Mouse (Mus musculus) MEL (cell line): ENCODE data around the gene Tex46. TPM values are rescaled to one million over a fixed set of nuclear protein-coding genes. Genes with fewer than 3 reads are reported as not detected.

Experiments used
- DNase-seq: peaks from one replicate; pipeline ENCODE4 v3.0.0; 2011; ENCODE audit warnings: low read depth, low spot score
- H3K27ac ChIP-seq: 2 replicates; pipeline ENCODE4 v1.5.1; 2012; ENCODE audit warnings: low read depth, mild to moderate bottlenecking, control low read depth, low read length, moderate library complexity; ENCODE audit not compliant: control insufficient read depth
- H3K27me3 ChIP-seq, 2 experiments: fragments of 150-350 bp in 1 of 2; sonication (generic) in 1 of 2; 2 replicates each; pipeline ENCODE4 v1.6.1; 2012; ENCODE audit warnings: low read length in 2 of 2, mild to moderate bottlenecking in 2 of 2, improper control_type of control experiment in 1 of 2, moderate library complexity in 1 of 2; ENCODE audit not compliant: insufficient read depth in 2 of 2, control insufficient read depth in 1 of 2
- H3K36me3 ChIP-seq, 2 experiments: 2 replicates each; pipeline ENCODE4 v1.6.1; 2012 to 2014; ENCODE audit warnings: low read length in 2 of 2, improper control_type of control experiment in 1 of 2, inconsistent platforms in 1 of 2, mild to moderate bottlenecking in 1 of 2; ENCODE audit not compliant: insufficient read depth in 2 of 2, control insufficient read depth in 1 of 2
- H3K4me1 ChIP-seq, 2 experiments: fragments of 150-350 bp in 1 of 2; sonication (generic) in 1 of 2; 2 replicates each; pipeline ENCODE4 v1.6.1; 2012; ENCODE audit warnings: low read length in 2 of 2, improper control_type of control experiment in 1 of 2, mild to moderate bottlenecking in 1 of 2; ENCODE audit not compliant: insufficient read depth in 2 of 2, control insufficient read depth in 1 of 2
- H3K4me3 ChIP-seq, 2 experiments: fragments of 150-350 bp in 1 of 2; sonication (generic) in 1 of 2; 2 replicates each; pipeline ENCODE4 v1.5.1; 2012; ENCODE audit warnings: low read depth in 2 of 2, low read length in 2 of 2, mild to moderate bottlenecking in 2 of 2, moderate library complexity in 2 of 2, control low read depth in 1 of 2, improper control_type of control experiment in 1 of 2; ENCODE audit not compliant: control insufficient read depth in 1 of 2, insufficient read depth in 1 of 2
- H3K79me2 ChIP-seq: 2 replicates; pipeline ENCODE4 v1.6.1; 2012; ENCODE audit warnings: mild to moderate bottlenecking, low read length, moderate library complexity; ENCODE audit not compliant: control insufficient read depth, poor library complexity, insufficient read depth
- H3K9ac ChIP-seq: 2 replicates; pipeline ENCODE4 v1.6.1; 2012; ENCODE audit warnings: low read depth, mild to moderate bottlenecking, control low read depth, low read length, moderate library complexity; ENCODE audit not compliant: control insufficient read depth, poor library complexity, severe bottlenecking
- H3K9me3 ChIP-seq: fragments of 150-350 bp; sonication (generic); replicated peaks from 2 replicates; pipeline ENCODE4 v1.6.1; 2012; ENCODE audit warnings: mild to moderate bottlenecking, low read length, improper control_type of control experiment, moderate library complexity; ENCODE audit not compliant: insufficient read depth
- BHLHE40 ChIP-seq: IDR thresholded peaks from 2 replicates; pipeline ENCODE4 v1.6.1; 2012; ENCODE audit warnings: low read depth, mild to moderate bottlenecking, inconsistent platforms, low read length, improper control_type of control experiment, borderline replicate concordance
- CHD1 ChIP-seq: IDR thresholded peaks from 2 replicates; pipeline ENCODE4 v1.6.1; 2012; ENCODE audit warnings: low read depth, mild to moderate bottlenecking, inconsistent platforms, low read length, improper control_type of control experiment
- CHD2 ChIP-seq: IDR thresholded peaks from 2 replicates; pipeline ENCODE4 v1.6.1; 2011; ENCODE audit warnings: low read length, improper control_type of control experiment
- CTCF ChIP-seq, 3 experiments: IDR thresholded peaks in 2 of 3; conservative IDR thresholded peaks in 1 of 3; 2 replicates each; pipeline ENCODE4 v1.5.1; 2011 to 2012; ENCODE audit warnings: low read length in 3 of 3, low read depth in 2 of 3, mild to moderate bottlenecking in 2 of 3, improper control_type of control experiment in 1 of 3, inconsistent platforms in 1 of 3, mixed read lengths in 1 of 3, moderate library complexity in 1 of 3; ENCODE audit not compliant: control insufficient read depth in 1 of 3, insufficient read depth in 1 of 3, poor library complexity in 1 of 3, severe bottlenecking in 1 of 3
- E2F4 ChIP-seq: IDR thresholded peaks from 2 replicates; pipeline ENCODE4 v1.6.1; 2011; ENCODE audit warnings: low read depth, low read length, improper control_type of control experiment, borderline replicate concordance
- ELF1 ChIP-seq: IDR thresholded peaks from 2 replicates; pipeline ENCODE4 v1.6.1; 2014; ENCODE audit warnings: low read depth, mild to moderate bottlenecking, inconsistent platforms, low read length, improper control_type of control experiment, moderate library complexity
- EP300 ChIP-seq, 2 experiments: IDR thresholded peaks; 2 replicates each; pipeline ENCODE4 v1.6.1; 2011; ENCODE audit warnings: improper control_type of control experiment in 2 of 2, low read length in 2 of 2, low read depth in 1 of 2, mild to moderate bottlenecking in 1 of 2
- ETS1 ChIP-seq: IDR thresholded peaks from 2 replicates; pipeline ENCODE4 v1.6.1; 2012; ENCODE audit warnings: low read depth, mild to moderate bottlenecking, inconsistent platforms, low read length, improper control_type of control experiment, moderate library complexity
- GABPA ChIP-seq: IDR thresholded peaks from 2 replicates; pipeline ENCODE4 v1.6.1; 2012; ENCODE audit warnings: low read depth, mild to moderate bottlenecking, inconsistent platforms, low read length, improper control_type of control experiment, moderate library complexity
- GATA1 ChIP-seq: IDR thresholded peaks from 2 replicates; pipeline ENCODE4 v1.6.1; 2011; ENCODE audit warnings: low read depth, low read length, improper control_type of control experiment
- HCFC1 ChIP-seq: IDR thresholded peaks from 2 replicates; pipeline ENCODE4 v1.6.1; 2012; ENCODE audit warnings: low read depth, mild to moderate bottlenecking, inconsistent platforms, low read length, improper control_type of control experiment, moderate library complexity
- JUND ChIP-seq: IDR thresholded peaks from 2 replicates; pipeline ENCODE4 v1.6.1; 2011; ENCODE audit warnings: low read depth, mild to moderate bottlenecking, improper control_type of control experiment, low read length
- KAT2A ChIP-seq: conservative IDR thresholded peaks from 2 replicates; pipeline ENCODE4 v1.6.1; 2012; ENCODE audit warnings: low read depth, low read length, improper control_type of control experiment, inconsistent platforms
- MAX ChIP-seq: IDR thresholded peaks from 2 replicates; pipeline ENCODE4 v1.6.1; 2011; ENCODE audit warnings: low read length, improper control_type of control experiment
- MAZ ChIP-seq: IDR thresholded peaks from 2 replicates; pipeline ENCODE4 v1.6.1; 2012; ENCODE audit warnings: low read depth, mild to moderate bottlenecking, inconsistent platforms, low read length, improper control_type of control experiment
- MEF2A ChIP-seq: IDR thresholded peaks from 2 replicates; pipeline ENCODE4 v1.6.1; 2014; ENCODE audit warnings: low read depth, mild to moderate bottlenecking, inconsistent platforms, low read length, improper control_type of control experiment; ENCODE audit not compliant: poor library complexity, insufficient replicate concordance, severe bottlenecking; ENCODE audit errors: extremely low read depth
- MYB ChIP-seq: IDR thresholded peaks from 2 replicates; pipeline ENCODE4 v1.6.1; 2011; ENCODE audit warnings: mild to moderate bottlenecking, low read depth, low read length, improper control_type of control experiment
- MYC ChIP-seq: IDR thresholded peaks from 2 replicates; pipeline ENCODE4 v1.6.1; 2011; ENCODE audit warnings: low read depth, mild to moderate bottlenecking, low read length, improper control_type of control experiment, moderate library complexity
- NELFE ChIP-seq: IDR thresholded peaks from 2 replicates; pipeline ENCODE4 v1.6.1; 2011; ENCODE audit warnings: low read depth, low read length, improper control_type of control experiment
- NRF1 ChIP-seq: IDR thresholded peaks from 2 replicates; pipeline ENCODE4 v1.6.1; 2014; ENCODE audit warnings: low read depth, mild to moderate bottlenecking, inconsistent platforms, low read length, improper control_type of control experiment, moderate library complexity; ENCODE audit not compliant: poor library complexity, insufficient read depth, severe bottlenecking
- POLR2A ChIP-seq, 2 experiments: IDR thresholded peaks; 2 replicates each; pipeline ENCODE4 v1.6.1; 2011 to 2012; ENCODE audit warnings: low read length in 2 of 2, mild to moderate bottlenecking in 2 of 2, control low read depth in 1 of 2, improper control_type of control experiment in 1 of 2, low read depth in 1 of 2, moderate library complexity in 1 of 2; ENCODE audit not compliant: control insufficient read depth in 1 of 2, insufficient read depth in 1 of 2, poor library complexity in 1 of 2
- POLR2AphosphoS2 ChIP-seq: IDR thresholded peaks from 2 replicates; pipeline ENCODE4 v1.6.1; 2011; ENCODE audit warnings: low read length, improper control_type of control experiment
- POLR2AphosphoS5 ChIP-seq: IDR thresholded peaks from 2 replicates; pipeline ENCODE4 v1.6.1; 2012; ENCODE audit warnings: low read depth, borderline replicate concordance, mild to moderate bottlenecking, inconsistent platforms, low read length, moderate library complexity, mixed read lengths
- RAD21 ChIP-seq: IDR thresholded peaks from 2 replicates; pipeline ENCODE4 v1.6.1; 2011; ENCODE audit warnings: mild to moderate bottlenecking, low read depth, low read length, improper control_type of control experiment
- RCOR1 ChIP-seq: IDR thresholded peaks from 2 replicates; pipeline ENCODE4 v1.6.1; 2012; ENCODE audit warnings: low read depth, mild to moderate bottlenecking, inconsistent platforms, low read length, improper control_type of control experiment
- SIN3A ChIP-seq: IDR thresholded peaks from 2 replicates; pipeline ENCODE4 v1.6.1; 2012; ENCODE audit warnings: low read length, improper control_type of control experiment, inconsistent platforms
- SMC3 ChIP-seq: IDR thresholded peaks from 2 replicates; pipeline ENCODE4 v1.6.1; 2011; ENCODE audit warnings: low read depth, low read length, improper control_type of control experiment
- TAL1 ChIP-seq: IDR thresholded peaks from 2 replicates; pipeline ENCODE4 v1.6.1; 2012; ENCODE audit warnings: mild to moderate bottlenecking, inconsistent platforms, low read length, moderate library complexity, mixed read lengths
- TBP ChIP-seq: IDR thresholded peaks from 2 replicates; pipeline ENCODE4 v1.8.0; 2011; ENCODE audit warnings: low read depth, low read length, improper control_type of control experiment
- TCF12 ChIP-seq: IDR thresholded peaks from 2 replicates; pipeline ENCODE4 v1.6.1; 2014; ENCODE audit warnings: low read depth, mild to moderate bottlenecking, inconsistent platforms, low read length, improper control_type of control experiment, moderate library complexity
- UBTF ChIP-seq: IDR thresholded peaks from 2 replicates; pipeline ENCODE4 v1.6.1; 2012; ENCODE audit warnings: low read depth, mild to moderate bottlenecking, inconsistent platforms, low read length, improper control_type of control experiment, moderate library complexity, borderline replicate concordance; ENCODE audit not compliant: insufficient read depth
- USF1 ChIP-seq: IDR thresholded peaks from 2 replicates; pipeline ENCODE4 v1.6.1; 2014; ENCODE audit warnings: low read depth, mild to moderate bottlenecking, inconsistent platforms, low read length, improper control_type of control experiment, moderate library complexity
- USF2 ChIP-seq, 2 experiments: IDR thresholded peaks; 2 replicates each; pipeline ENCODE4 v1.6.1; 2011 to 2012; ENCODE audit warnings: improper control_type of control experiment in 2 of 2, low read length in 2 of 2, borderline replicate concordance in 1 of 2, inconsistent platforms in 1 of 2, low read depth in 1 of 2, mild to moderate bottlenecking in 1 of 2; ENCODE audit not compliant: insufficient read depth in 1 of 2
- ZC3H11A ChIP-seq: IDR thresholded peaks from 2 replicates; pipeline ENCODE4 v1.6.1; 2012; ENCODE audit warnings: low read depth, mild to moderate bottlenecking, inconsistent platforms, low read length, improper control_type of control experiment
- ZKSCAN1 ChIP-seq: IDR thresholded peaks from 2 replicates; pipeline ENCODE4 v1.6.1; 2012; ENCODE audit warnings: low read depth, mild to moderate bottlenecking, inconsistent platforms, low read length, improper control_type of control experiment, moderate library complexity
- ZMIZ1 ChIP-seq: IDR thresholded peaks from 2 replicates; pipeline ENCODE4 v1.6.1; 2012; ENCODE audit warnings: low read depth, mild to moderate bottlenecking, inconsistent platforms, low read length, improper control_type of control experiment, moderate library complexity
- ZNF384 ChIP-seq: IDR thresholded peaks from 2 replicates; pipeline ENCODE4 v1.6.1; 2012; ENCODE audit warnings: low read depth, mild to moderate bottlenecking, inconsistent platforms, low read length, improper control_type of control experiment
- polyA plus RNA-seq, 2 experiments: library from polyadenylated mRNA; stranded (reverse) in 1 of 2; unstranded in 1 of 2; fragments of >175 nt in 1 of 2; fragments of >200 nt in 1 of 2; gene quantifications; 2 replicates each; pipeline versions ENCODE4 v1.2.1 to v1.2.4; 2012; ENCODE audit warnings: low replicate concordance in 2 of 2, low read depth in 1 of 2; ENCODE audit not compliant: insufficient read length in 2 of 2, insufficient read depth in 1 of 2, missing spikeins in 1 of 2
- total RNA-seq: library from RNA; depleted of rRNA; stranded (reverse); fragments of 300-350 nt; gene quantifications from 2 replicates; pipeline ENCODE4 v1.2.3, GENCODE M21; 2012

The Tex46 gene
- total and polyA plus RNA-seq, 3 experiments, result not detected

DNA sequence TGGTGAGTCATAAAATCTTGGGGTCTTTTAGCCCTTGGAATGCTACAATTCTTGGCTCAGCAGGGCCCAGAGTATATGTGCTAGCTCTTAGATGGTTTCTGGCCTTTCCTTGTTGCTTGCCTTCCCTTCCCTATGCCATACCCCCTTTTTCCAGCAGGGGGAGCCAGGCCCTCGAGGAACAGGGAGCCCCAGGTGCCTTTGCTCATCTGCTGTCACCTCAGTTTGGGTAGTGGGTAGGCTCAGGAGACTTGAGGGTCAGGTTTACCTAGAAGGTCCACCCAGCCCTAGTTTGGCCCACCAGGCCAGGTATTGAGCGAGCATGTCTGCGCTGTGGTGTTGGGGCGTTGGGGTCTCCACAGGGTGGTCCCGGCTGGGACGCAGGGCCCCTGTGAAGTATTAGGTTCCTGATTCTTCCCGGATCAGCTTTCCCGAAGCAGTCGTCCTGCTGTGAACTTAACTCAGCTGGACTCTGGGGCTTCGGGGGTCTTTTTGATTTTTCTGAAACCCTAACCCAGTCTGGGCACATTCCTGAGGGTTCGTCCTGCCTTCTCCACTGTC, 38.8 kb downstream of the Tex46 start:
- Histone ChIP-seq H3K9ac (peak overlapping the region; percentile 13), H3K4me1 (peaks cover 0 to 14% of the 10 kb centered on the region in 2 experiments; a peak in 2 of 4 replicates), H3K27me3 (no peaks in the 10 kb centered on the region), H3K4me3 (peak overlapping the region; percentile 43 to 54), H3K36me3 (peaks cover 0 to under 1% of the 10 kb centered on the region in 2 experiments; a peak in 2 of 4 replicates), H3K79me2 (peaks cover 2% of the 10 kb centered on the region; the same call in 1 of the 2 replicates), H3K27ac (no peak overlapping the region), H3K9me3 (no peaks in the 10 kb centered on the region)
- DNase-seq, result peak; percentile 88
- no peak for TF ChIP-seq UBTF
- TF ChIP-seq E2F4, result no peak
- TF ChIP-seq GATA1, result no peak
- no peak for TF ChIP-seq TBP
- no peak for TF ChIP-seq ETS1
- no peak for TF ChIP-seq EP300 (IDR thresholded peaks at IDR 0.05; ENCODE audit: low read depth in 1 of 2, low read length in 2 of 2)
- no peak for TF ChIP-seq MAX
- TF ChIP-seq MYB, result no peak
- TF ChIP-seq JUND, result no peak
- TF ChIP-seq HCFC1, result no peak
- TF ChIP-seq MYC, result no peak
- no peak for TF ChIP-seq BHLHE40
- TF ChIP-seq POLR2A (IDR thresholded peaks at IDR 0.05; ENCODE audit: control insufficient read depth in 1 of 2, insufficient read depth in 1 of 2, low read depth in 1 of 2, low read length in 2 of 2, poor library complexity in 1 of 2), result no peak
- no peak for TF ChIP-seq ELF1
- TF ChIP-seq TCF12, result 0 out of 2 replicates have a peak, but pooled peaks have one; percentile 19
- no peak for TF ChIP-seq ZKSCAN1
- no peak for TF ChIP-seq CHD1
- no peak for TF ChIP-seq ZMIZ1
- no peak for TF ChIP-seq POLR2AphosphoS2
- no peak for TF ChIP-seq NELFE
- TF ChIP-seq SMC3, result peak; percentile 95
- peak; percentile 61 for TF ChIP-seq SIN3A
- no peak for TF ChIP-seq RCOR1
- no peak for TF ChIP-seq MAZ
- TF ChIP-seq RAD21, result peak; percentile 95
- TF ChIP-seq GABPA, result 0 out of 2 replicates have a peak, but pooled peaks have one; percentile 20
- no peak for TF ChIP-seq ZNF384
- no peak for TF ChIP-seq NRF1
- TF ChIP-seq CTCF (IDR thresholded peaks at IDR 0.05 in 2 of 3, conservative IDR thresholded peaks at IDR 0.05 in 1 of 3; ENCODE audit: control insufficient read depth in 1 of 3, insufficient read depth in 1 of 3, low read depth in 2 of 3, low read length in 3 of 3, poor library complexity in 1 of 3, severe bottlenecking in 1 of 3), result peak; percentile 90 to 95 (median 92)
- TF ChIP-seq CHD2, result no peak
- peak; percentile 91 for TF ChIP-seq ZC3H11A
- no peak for TF ChIP-seq KAT2A
- no peak for TF ChIP-seq MEF2A
- no peak for TF ChIP-seq USF2 (IDR thresholded peaks at IDR 0.05; ENCODE audit: borderline replicate concordance in 1 of 2, insufficient read depth in 1 of 2, low read depth in 1 of 2, low read length in 2 of 2)
- no peak for TF ChIP-seq POLR2AphosphoS5
- no peak for TF ChIP-seq TAL1
- TF ChIP-seq USF1, result no peak
